Mouse (Mus musculus): ENCODE measurements around the gene Naip1.
"Not testable (repeated sequence)": the region's sequence is repeated elsewhere in the genome, so short reads cannot be mapped to it uniquely, and the experiment has no call there.

Gene Naip1

DNA sequence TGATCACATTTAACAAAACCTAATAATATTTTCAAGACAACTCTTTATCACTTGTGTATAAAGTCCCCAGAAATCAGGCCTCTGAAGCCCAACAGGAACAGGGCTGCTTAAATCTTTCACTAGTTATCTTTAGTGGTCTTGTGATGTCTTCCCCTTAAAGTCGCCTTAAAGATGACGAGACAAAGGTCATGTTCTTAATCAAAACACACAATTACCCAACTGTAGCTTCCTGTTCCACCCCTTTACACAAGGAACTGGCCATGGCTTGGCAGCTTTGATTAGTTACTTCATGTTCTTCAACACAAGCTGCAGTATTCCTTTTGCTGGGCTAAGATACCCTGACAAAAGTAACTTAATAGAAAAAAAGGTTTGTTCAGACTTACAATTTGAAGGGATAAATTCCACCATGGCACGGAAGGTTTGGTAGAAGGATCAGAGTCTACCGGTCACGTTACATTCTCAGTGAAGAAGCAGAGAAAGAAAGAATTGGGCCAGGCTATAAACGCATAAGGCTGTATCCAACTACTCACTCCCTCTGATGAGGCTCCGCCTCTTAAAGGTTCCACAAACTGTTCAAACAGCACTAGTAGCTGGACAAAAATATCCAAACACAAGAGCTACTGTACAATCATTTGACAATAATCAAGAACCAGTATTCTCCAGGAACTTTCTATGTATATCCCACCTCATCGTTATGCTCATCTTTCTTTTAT lies at the start of gene Naip1:
Naip1 (minus strand) TSS at position 455 of the 713 bp plus-strand sequence.
- not testable (repeated sequence) for DNase-seq

DNA sequence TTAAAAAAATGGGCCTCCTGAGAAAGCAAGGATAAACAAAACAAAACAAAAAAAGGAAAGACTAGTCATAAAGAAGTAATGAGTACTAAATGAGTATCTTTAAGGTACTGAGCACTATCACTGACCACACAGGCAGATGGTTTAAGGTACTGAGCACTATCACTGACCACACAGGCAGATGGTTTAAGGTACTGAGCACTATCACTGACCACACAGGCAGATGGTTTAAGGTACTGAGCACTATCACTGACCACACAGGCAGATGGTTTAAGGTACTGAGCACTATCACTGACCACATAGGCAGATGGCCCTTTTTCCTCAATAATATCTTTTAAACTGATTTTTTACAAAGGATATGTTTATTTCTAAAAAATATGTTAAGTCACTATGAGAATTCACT lies 47.0 kb upstream of the Naip1 start:
- not testable (repeated sequence) for DNase-seq

DNA sequence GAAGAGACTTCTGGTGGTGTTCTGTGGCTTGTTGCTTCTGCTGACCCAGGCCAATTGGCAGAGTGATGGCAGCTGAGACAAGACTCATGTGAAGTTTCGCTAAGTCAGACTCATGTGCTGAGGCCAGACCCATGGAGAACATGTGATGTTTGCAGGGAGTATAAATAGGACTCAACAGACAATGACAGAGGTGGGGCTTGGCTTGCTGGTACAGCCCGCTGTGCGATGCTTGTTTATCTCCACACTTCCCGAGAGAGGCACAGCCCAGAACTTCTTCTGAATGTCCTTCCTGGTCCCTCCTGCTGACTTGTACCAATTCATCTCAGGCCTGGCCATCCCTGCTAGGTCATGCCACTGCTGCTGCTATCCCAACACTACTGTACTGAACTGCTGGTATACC lies 42.7 kb upstream of the Naip1 start:
- DNase-seq, result no peak

DNA sequence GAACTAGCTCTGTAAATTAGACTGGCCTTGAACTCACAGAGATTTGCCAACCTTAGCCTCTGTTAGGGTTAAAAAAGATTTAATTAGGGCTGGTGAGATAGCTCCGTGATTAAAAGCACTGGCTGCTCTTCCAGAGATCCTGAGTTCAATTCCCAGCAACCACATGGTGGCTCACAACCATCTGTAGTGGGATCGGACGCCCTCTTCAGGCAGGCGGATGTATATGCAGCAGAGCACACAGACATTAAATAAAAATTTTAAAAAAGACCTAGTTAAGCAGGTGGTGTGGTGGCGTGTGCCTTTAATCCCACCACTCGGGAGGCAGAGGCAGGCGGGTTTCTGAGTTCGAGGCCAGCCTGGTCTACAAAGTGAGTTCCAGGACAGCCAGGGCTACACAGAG lies 41.7 kb upstream of the Naip1 start:
- not testable (repeated sequence) for DNase-seq

DNA sequence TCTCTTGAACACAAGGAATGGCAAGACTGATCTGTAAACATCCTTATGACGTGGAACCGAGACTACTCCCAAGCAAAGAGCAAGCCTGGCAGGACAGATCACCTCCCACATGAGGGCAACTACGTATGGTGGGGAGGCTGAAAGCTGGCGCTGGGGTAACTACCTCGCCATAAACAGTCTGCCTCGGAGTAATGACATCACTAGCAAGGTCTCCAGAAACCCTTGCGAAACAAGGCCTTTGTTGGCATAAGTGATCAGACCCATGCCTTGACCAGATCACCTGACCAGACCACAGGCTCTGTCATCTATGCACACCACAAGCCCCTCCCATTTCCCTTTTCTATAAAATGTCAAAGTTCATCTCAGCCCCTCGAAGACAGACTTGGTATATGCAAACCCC lies 40.6 kb upstream of the Naip1 start:
- no peak for DNase-seq

DNA sequence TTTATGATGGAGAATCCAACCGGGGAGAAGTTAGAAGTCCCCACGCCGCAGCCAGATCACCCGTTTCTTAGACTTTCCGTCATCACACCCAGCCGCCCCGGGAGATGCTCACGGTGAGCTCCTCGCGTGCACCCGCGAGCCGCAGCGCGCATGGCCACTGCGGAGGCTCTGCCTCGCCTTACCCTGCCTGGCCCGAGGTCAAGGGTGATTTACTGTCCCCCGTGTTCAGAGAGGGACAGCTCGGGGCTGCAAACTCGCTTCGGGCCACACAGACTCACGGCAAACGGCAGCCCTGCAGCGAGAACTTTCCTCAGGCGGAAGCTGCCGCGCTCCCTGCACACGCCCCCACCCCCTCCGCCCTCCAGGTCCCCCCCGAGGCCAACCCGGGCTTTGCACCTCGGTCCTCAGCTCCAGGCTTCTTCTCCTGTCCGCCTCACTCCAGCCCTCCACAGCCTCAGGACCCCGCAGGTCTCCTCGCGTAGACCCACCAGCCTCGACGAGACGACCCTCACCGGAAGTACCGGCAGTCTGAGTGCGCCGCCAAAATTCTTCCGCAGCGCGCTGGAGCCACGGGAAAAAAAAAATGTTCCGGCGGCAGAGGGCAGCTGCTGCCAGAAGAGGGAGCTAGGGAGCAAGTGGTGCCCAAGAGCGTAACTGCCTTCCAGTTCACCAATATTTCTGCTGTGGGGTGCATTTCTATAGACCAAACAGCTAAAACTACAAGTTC lies 39.6 kb upstream of the Naip1 start, which contains the start of gene Gtf2h2:
Gtf2h2 (minus strand) TSS at position 519 of the 727 bp plus-strand sequence.
- DNase-seq, result peak; percentile 58 to 84

DNA sequence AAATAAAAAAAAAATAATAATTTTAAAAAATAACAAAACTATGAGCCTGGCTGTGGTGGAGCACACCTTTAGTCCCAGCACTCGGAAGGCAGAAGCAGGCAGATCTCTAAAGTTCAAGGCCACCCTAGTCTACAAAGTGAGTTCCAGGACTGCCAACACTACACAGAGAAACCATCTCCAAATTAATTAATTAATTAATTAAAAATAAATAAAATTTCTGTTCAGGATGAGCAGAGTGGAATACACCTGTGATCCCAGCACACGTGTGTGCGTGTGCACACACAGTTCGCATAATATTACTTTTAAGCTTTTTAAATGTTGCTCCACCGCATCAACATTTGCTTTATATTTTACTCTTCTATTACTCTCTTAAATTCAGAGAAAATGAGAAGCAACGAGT lies 39.0 kb upstream of the Naip1 start:
- DNase-seq, result no peak

DNA sequence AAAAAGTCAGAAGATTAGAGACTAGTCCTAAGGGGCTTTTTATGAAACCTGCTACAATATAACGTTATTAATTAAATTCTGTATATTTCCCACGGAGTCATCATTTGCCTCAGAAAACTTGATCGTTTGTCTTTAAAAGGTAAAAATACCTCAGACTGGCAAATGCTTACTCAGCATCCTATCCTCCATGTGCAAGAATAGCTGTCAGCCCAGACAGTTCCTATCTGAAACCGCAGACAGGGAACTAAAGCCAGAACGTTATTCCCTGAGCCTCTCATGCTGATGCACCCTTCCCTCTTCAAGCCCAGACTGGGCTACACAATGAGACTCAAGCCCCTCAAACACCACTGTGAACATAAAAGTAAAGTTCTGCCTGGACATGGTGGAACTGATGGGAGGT lies 37.8 kb upstream of the Naip1 start:
- DNase-seq, result no peak

DNA sequence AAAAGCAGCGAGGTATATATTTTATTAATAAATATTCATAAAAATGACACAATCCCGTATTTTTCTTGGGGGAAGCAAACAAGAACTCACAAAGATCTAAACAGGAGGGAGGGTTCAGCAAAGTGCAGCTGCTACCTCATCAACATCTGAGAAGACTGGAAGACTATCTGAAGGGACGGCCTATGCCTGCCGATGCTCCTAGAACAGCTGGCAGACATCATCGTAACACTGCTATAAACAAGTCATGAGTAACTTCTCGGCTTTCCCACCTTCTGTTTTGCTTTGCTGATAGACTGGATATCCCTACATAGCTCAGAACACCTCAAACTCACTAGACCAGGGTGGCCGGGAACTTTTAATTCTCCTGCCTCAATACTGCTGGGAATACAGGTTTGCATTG lies 30.9 kb upstream of the Naip1 start:
- no peak for DNase-seq

DNA sequence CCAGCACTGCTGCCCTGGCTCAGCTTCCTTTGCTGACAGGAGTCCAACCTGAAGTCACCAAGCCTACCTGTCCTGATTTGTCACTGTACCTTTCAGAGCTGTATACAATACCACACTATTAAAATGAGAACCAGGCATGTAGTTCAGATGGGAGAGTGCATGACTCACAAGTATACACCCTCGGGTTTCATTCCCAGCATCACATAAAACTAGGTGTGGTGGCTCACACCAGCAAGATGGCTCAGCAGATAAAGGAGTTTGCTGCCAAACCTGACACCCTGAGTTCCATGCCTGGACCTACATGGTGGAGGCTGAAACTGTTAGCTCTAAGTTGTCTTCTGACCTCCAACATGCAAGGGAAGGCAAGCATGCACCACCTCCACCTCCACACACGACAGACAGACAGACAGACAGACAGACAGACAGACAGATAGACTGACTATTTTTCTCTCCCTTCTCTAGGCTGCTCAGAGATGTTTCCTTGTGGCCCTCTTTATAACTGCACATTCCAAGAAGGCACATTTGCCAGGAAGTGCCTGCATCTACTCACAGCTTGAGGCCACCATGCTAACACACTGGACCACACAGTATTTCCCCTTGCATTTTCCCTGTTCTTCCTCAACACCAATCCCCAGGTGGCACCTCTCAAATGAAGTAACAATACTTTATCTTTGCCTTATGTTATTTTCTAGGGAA lies 11.0 kb upstream of the Naip1 start:
- DNase-seq, result no peak

DNA sequence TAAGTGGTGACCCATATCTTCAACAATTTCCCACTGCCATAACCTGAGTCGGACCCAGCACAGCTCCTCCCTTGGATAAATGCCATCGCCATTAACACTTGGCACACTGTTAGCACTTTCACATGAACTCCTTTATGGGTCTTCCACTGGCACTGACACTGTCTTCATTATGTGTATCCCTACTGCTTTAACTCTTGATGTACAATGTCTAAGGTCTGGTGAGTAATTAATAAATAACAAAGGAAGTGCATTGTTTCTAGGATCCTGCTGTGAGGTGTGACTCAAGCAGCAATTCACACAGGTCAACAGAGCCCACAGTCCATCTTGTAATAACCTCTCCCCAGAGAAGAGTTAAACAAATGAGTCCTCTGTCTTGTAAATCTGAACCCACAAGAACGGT lies 8.7 kb upstream of the Naip1 start:
- no peak for DNase-seq

DNA sequence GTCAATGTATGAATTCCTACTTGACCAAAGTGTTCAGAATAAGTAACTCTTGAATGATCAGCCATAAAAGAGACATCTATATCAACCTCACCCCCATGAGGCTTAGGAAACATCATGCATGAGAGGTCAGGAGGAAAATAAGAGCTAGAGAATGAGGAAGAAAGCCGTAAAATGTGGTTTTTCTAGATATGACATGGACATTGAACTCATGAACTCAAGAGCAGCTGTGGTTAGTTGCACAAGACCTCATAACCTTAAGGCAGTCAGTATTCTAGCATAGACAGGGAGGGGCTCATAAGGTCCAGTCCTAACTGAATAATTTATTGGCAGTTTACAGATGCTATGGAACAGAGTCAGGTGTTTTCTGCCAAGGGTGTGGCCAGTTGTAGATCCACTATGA lies 3.2 kb downstream of the Naip1 start:
- DNase-seq, result no peak

DNA sequence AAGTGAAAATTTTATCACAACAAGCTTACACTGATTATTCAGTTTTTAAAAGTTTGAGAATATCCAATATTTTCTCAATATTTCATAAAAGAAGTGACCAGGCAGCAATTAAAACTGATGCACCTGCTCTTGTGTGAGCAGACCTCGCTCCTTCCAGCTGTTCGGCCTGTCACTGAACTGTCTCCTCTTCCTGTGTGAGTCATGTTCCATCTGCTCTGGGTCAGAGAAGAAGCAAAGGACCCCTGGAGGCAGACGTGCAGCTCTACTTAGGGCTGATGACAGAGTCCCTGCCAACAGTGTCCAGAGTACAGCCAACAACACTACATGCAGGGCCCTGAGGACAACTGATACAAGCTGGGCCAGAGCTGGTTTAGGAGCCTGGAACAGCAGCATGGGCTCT lies 12.6 kb downstream of the Naip1 start:
- DNase-seq, result no peak

DNA sequence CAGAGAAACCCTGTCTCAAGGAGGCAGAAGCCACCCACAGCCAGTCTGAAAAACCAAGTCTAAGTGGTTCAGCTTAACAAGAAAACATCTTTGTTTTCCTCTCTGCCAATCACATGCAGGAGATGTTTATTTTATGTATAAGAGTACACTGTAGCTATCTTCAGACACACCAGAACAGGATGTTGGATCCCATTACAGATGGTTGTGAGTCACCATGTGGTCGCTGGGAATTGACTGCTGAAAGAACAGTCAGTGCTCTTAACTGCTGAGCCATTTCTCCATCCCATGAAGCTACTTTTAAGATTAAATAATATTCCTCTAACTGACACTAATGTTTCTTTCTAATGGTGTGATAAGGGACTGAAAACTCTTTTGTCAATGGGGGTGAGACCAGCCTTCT lies 14.0 kb downstream of the Naip1 start:
- no peak for DNase-seq

DNA sequence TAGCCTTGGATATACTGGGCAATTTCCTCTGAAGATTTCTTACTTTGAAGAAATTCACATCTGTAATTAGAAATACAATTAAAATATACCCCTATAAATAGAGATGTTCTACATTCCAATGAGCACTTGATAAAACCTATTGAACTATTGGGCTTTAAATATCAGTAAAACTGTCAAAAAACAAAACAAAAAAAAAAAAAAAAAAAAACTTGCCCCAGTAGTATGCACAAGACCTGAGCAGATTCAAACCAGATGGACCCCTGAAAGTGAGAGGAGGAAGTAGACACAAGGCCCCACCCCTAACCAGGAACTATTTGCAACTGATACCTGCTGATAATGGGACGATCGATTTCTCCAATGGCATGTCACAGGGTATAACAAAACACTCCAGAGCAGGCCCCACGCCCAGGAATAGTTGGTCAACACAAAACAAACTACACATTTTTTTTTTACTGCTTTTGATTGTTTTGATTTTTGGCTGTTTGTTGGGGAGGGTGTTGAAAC lies 15.3 kb downstream of the Naip1 start:
- DNase-seq, result no peak

DNA sequence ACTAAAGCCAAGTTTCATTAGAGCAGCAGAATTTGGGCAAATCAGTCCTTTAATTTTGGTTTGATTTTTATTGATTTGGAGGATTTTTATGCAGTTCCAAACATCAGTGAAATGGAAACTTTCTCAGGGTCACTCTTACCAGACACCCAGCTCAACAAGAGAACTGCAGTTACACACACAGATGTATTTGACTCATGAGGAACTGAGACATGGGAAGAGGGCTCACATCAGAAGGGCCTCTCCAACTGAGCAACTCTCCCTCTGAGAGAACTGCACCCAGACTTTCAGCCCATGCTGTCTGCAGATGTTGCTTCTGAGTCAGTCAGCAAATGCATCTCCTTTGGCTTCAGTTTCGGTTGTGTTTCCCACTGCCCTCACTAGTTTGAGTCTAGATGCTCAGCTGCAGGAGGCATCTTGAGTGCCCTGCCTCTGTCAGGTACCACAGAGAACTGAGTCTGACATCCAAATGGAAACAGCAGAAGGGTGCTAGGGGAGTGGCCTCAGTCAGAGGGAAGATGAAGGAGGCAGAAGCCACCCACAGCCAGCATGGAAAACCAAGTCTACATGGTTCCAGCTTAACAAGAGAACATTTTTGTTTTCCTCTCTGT lies 16.0 kb downstream of the Naip1 start:
- not testable (repeated sequence) for DNase-seq

DNA sequence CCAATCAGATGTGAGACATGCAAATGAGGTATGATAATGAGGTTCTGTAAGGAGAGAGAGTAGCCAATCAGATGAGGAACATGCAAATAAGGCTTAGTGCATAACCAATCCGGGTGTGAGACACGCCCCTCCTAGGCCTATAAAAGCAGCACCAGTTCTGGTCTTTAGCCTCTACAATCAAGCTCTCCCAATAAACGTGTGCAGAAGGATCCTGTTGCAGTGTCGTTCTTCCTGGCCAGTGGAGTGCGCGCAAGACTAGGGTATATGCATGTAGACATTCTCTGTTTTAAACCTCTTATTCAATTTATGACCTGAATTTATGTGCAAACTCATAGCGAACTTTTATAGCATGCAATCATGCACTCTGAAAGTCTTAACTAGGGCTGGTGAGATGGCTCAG lies 32.7 kb downstream of the Naip1 start:
- DNase-seq, result not testable (repeated sequence)

DNA sequence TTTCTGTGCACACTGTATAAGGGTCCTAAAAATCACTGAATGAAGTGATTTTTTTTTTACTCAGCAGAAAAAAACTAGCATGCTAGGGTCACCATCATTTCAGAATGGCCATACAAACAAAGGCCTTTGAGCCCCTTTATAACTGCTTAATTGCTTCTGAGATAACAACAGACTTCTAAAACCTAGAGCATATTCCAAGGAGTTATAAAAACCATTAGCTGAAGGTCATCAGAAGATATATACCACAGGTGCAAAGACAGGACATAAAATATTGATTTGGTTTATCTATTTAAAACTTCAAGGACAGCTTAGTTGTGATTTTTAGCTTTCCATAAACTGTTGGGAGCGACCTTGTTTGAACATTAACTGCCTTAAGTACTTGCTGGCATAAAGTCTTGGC lies 38.2 kb downstream of the Naip1 start:
- no peak for DNase-seq

DNA sequence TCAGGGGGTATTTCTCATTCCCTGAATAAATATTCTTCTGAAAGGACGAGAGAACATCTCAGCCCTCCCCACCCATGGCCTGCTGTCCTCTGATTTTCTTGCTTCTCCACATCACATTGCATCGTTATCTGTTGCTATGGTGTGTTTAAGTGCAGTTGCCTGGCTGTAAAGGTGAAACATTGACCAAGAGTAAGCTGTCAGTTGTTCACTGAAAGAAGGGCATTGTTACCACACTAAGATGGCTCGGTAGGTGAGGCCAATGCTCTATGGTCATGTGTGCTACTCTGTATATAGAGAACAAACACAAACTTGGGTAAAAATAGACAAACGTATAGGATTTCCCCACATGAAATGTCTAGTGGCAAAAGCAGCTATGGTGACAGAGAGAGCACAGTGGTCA lies 42.8 kb downstream of the Naip1 start:
- no peak for DNase-seq

DNA sequence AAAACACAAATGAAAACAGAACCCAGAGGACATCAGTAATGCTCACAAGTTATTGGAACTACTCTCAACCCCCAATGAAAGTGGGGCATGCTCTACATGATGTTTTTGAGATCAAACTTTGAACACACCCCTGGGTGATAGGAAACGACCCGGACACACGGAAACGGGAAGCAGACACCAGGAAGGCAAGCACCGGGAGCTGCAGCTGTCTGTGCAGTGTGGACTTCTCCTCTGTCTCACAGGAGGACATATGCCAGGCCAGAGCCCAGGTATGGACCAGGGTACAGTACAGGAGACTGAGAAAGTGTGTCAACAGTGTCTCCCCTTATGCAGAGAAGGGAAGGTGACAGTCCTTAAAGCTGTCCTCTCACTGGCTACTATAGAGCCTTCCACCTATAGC lies 43.5 kb downstream of the Naip1 start:
- DNase-seq, result no peak

DNA sequence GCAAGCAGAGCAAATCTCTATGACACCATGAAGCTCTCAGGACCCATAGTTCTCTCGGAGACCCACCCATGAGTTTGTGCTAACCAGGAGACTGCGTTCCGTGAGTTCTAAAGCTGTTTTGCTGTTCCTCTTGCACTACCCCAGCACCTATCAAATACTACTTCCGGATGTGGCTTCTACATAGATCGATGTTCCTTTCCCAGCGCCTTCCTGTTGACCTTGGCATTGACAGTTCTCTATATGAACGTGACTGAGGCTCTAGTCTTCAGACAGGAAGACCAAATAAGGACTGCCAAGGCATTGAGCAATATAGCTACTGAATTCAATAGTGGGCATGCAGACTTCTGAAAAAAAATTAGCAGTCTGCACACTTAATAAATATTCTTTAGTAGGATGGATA lies 44.4 kb downstream of the Naip1 start:
- DNase-seq, result no peak

DNA sequence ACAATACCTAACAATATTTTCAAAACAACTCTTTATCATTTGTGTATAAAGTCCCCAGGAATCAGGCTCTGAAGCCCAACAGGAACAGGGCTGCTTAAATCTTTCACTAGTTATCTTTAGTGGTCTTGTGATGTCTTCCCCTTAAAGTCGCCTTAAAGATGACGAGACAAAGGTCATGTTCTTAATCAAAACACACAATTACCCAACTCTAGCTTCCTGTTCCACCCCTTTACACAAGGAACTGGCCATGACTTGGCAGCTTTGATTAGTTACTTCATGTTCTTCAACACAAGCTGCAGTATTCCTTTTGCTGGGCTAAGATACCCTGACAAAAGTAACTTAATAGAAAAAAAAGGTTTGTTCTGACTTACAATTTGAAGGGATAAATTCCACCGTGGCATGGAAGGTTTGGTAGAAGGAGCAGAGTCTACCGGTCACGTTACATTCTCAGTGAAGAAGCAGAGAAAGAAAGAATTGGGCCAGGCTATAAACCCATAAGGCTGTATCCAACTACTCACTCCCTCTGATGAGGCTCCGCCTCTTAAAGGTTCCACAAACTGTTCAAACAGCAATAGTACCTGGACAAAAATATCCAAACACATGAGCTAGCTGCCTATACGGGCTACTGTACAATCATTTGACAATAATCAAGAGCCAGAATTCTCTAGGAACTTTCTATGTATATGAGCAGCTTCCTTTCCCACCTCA lies 49.6 kb downstream of the Naip1 start:
- not testable (repeated sequence) for DNase-seq

DNA sequence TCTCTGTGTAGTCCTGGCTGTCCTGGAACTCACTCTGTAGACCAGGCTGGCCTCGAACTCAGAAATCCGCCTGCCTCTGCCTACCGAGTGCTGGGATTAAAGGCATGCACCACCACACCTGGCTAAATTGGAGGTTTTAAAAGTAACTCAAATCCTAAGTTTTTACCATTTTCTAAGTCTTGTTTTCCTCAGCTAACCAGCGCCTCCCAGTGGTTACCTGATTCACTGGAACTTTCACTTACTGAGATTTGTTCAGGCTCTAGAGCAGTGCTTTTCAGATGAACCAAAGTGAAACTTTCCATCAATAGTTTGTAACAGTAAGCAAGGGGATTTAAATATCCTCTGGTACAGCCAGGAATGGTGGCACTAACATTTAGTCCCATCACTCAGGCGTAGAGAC lies 61.6 kb downstream of the Naip1 start:
- peak in 1 of 2 experiments; percentile 26 for DNase-seq
